Comparison of ENCODE assay signal across 8 mouse cellular contexts in the genomic region with DNA sequence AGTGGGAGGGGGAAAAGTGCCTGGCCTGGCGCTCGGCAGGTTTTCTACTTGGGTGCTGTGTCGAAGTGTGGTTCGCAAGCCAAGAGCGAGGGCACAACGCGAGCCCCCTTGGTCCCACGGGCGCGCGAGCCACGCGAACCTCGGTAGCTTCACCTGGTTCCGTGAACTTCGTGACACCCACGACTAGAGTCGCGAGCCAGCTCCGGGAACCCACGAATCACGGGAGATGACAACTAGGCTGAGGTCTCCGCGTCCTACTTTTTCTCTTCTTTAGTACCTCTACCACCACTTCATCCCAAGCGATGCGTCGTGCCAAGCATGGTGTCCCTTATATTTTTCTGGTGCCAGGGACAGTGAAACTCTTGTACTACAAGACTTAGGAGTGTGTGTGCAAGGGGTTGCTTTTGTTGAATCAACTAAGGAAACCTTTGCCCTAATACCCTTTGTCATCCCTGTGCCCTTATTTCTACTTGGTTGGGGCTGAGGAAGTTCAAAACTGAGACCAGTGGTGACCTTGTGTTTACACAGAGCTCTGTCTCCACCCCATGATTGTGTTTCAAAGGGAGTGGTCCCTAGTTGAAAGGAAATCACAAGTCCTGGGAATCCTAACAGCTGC. TPM values are rescaled to one million over a fixed set of nuclear protein-coding genes. Genes with fewer than 3 reads are reported as not detected.
DNase-seq lines count a peak whose midpoint lies in the region; ATAC-seq lines count a peak whose summit lies in the region.

No protein-coding gene starts in this region.

- peaks cover 0 to 16% of the 10 kb centered on the region in 2 experiments; a peak in 1 of 4 replicates for H3K4me1 ChIP-seq in heart, embryonic 14.5 days (ENCODE audit: control insufficient read depth in 2 of 2, insufficient read depth in 2 of 2, low read length in 2 of 2)
- H3K4me1 ChIP-seq in limb, embryonic 13.5 days: peaks cover 30% of the 10 kb centered on the region
- H3K4me1 ChIP-seq in midbrain, embryonic 16.5 days (ENCODE audit: control insufficient read depth, insufficient read depth, low read length): peaks cover 22% of the 10 kb centered on the region

- H3K27me3 ChIP-seq in heart, embryonic 14.5 days (ENCODE audit: control insufficient read depth, insufficient read depth, low read length): no peaks in the 10 kb centered on the region
- no peaks in the 10 kb centered on the region for H3K27me3 ChIP-seq in limb, embryonic 13.5 days
- H3K27me3 ChIP-seq in midbrain, embryonic 16.5 days (ENCODE audit: control insufficient read depth, insufficient read depth, low read depth, low read length): no peaks in the 10 kb centered on the region

- peak overlapping the region; percentile 93 for H3K9ac ChIP-seq in heart, embryonic 14.5 days (ENCODE audit: low read length)
- peak overlapping the region; percentile 84 for H3K9ac ChIP-seq in limb, embryonic 13.5 days
- peak overlapping the region; percentile 94 for H3K9ac ChIP-seq in midbrain, embryonic 16.5 days (ENCODE audit: low read depth, low read length)

- H3K9me3 ChIP-seq in heart, embryonic 14.5 days (ENCODE audit: control insufficient read depth, low read length): no peaks in the 10 kb centered on the region
- H3K9me3 ChIP-seq in limb, embryonic 13.5 days: no peaks in the 10 kb centered on the region
- H3K9me3 ChIP-seq in midbrain, embryonic 16.5 days (replicated peaks; ENCODE audit: control insufficient read depth, low read length, poor library complexity, severe bottlenecking): no peaks in the 10 kb centered on the region

- ATAC-seq in heart, embryonic 14.5 days (ENCODE audit: insufficient number of reproducible peaks, insufficient read depth, low FRiP score, low read depth): peak; percentile 38; the same call in 1 of the 2 replicates
- ATAC-seq in limb, embryonic 13.5 days (ENCODE audit: low FRiP score, low read depth): no peak
- ATAC-seq in midbrain, embryonic 16.5 days: peak; percentile 20

- H3K36me3 ChIP-seq in heart, embryonic 14.5 days (ENCODE audit: control insufficient read depth, insufficient read depth, low read length): peaks cover 11% of the 10 kb centered on the region
- H3K36me3 ChIP-seq in limb, embryonic 13.5 days: 0 out of 2 replicates have a peak, but pooled peaks cover 5% of the 10 kb centered on the region
- H3K36me3 ChIP-seq in midbrain, embryonic 16.5 days (ENCODE audit: control insufficient read depth, insufficient read depth, low read length): no peaks in the 10 kb centered on the region

- WGBS in heart, embryonic 14.5 days: under 1% methylated on average over 27 of the region's 27 CpGs
- WGBS in limb, embryonic 13.5 days: 0% methylated on average over 27 of the region's 27 CpGs
- under 1% methylated on average over 27 of the region's 27 CpGs for WGBS in midbrain, embryonic 16.5 days

- DNase-seq in kidney, adult 9 months: peak; percentile 60
- DNase-seq in kidney, postnatal 4 days: no peak
- DNase-seq in embryo, embryonic 11.5 days (ENCODE audit: low read depth, low spot score): peak; percentile 14
- no peak for DNase-seq in ovary, postnatal 36 days (ENCODE audit: low spot score)
- DNase-seq in urinary bladder, postnatal 25 days (ENCODE audit: low spot score): no peak

- peak overlapping the region; percentile 91 to 95 for H3K4me3 ChIP-seq in heart, embryonic 14.5 days (ENCODE audit: control insufficient read depth in 1 of 2, insufficient read depth in 1 of 2, low read depth in 1 of 2, low read length in 2 of 2)
- H3K4me3 ChIP-seq in limb, embryonic 13.5 days: peak overlapping the region; percentile 68
- peak overlapping the region; percentile 66 for H3K4me3 ChIP-seq in midbrain, embryonic 16.5 days (ENCODE audit: low read depth, low read length)

- H3K4me2 ChIP-seq in heart, embryonic 14.5 days (ENCODE audit: low read length): peak overlapping the region; percentile 85
- peak overlapping the region; percentile 62 for H3K4me2 ChIP-seq in limb, embryonic 13.5 days (replicated peaks)
- H3K4me2 ChIP-seq in midbrain, embryonic 16.5 days (ENCODE audit: low read length): peak overlapping the region; percentile 71

- H3K27ac ChIP-seq in heart, embryonic 14.5 days (replicated peaks in 1 of 2; ENCODE audit: control insufficient read depth in 1 of 2, insufficient read depth in 1 of 2, low read depth in 2 of 2, low read length in 2 of 2): peak overlapping the region; percentile 95 to 97
- peak overlapping the region; percentile 99 for H3K27ac ChIP-seq in limb, embryonic 13.5 days
- H3K27ac ChIP-seq in midbrain, embryonic 16.5 days (ENCODE audit: low read length): peak overlapping the region; percentile 91

RNA-seq across cellular contexts. Expression of a gene that starts 0.4 kb away (rescaled TPM):
- polyA plus RNA-seq in heart, embryonic 14.5 days (2014; fragmentation: Nextera tagmentation; extraction: Ambion mirVana): 31.6 and 37.0 TPM in 2 replicates
- 59.6 and 62.6 TPM in 2 replicates for polyA plus RNA-seq in limb, embryonic 13.5 days (2015; fragmentation: Nextera tagmentation; extraction: Ambion mirVana)
- polyA plus RNA-seq in midbrain, embryonic 16.5 days (2015; fragmentation: Nextera tagmentation; extraction: Ambion mirVana): 47.8 and 51.1 TPM in 2 replicates

RNA-seq across cellular contexts. Expression of a gene that starts 0.4 kb away (rescaled TPM):
- polyA plus RNA-seq in heart, embryonic 14.5 days (2014; fragmentation: Nextera tagmentation; extraction: Ambion mirVana): 75.9 and 76.9 TPM in 2 replicates
- 49.8 and 54.4 TPM in 2 replicates for polyA plus RNA-seq in limb, embryonic 13.5 days (2015; fragmentation: Nextera tagmentation; extraction: Ambion mirVana)
- 67.1 and 67.2 TPM in 2 replicates for polyA plus RNA-seq in midbrain, embryonic 16.5 days (2015; fragmentation: Nextera tagmentation; extraction: Ambion mirVana)

Comparison
In these comparisons a context has a peak if more than half of its experiments do, and no peak if none do; other contexts are left out.
1. DNase-seq: peak in kidney, adult 9 months (single experiment) and embryo, embryonic 11.5 days (single experiment); none in kidney, postnatal 4 days (0 of 2), ovary, postnatal 36 days (single experiment) and urinary bladder, postnatal 25 days (single experiment).
2. Peak in every context shown above with its lines, with median percentiles within 50 percentile points of each other: H3K27ac ChIP-seq, H3K4me2 ChIP-seq, H3K4me3 ChIP-seq and H3K9ac ChIP-seq.